Comparison of ENCODE assay signal across 8 mouse cellular contexts in genomic region chr14:7888811-7889651, GRCm38 (mm10).
DNase-seq lines count a peak whose midpoint lies in the region; TF ChIP-seq lines count a peak whose summit lies in the region.

No protein-coding gene starts in this region.

- WGBS in thymus, adult 2 months: 24% methylated on average over 11 of the region's 11 CpGs

- H3K27me3 ChIP-seq in thymus, adult 2 months (ENCODE audit: control insufficient read depth, insufficient read depth, low read length): no peaks in the 10 kb centered on the region

- peak; percentile 16 for DNase-seq in ovary, adult 18-20 months (ENCODE audit: low spot score)
- DNase-seq in ovary, postnatal 14 days (ENCODE audit: low spot score): no peak
- peak; percentile 30 for DNase-seq in cerebellum, adult 9-10 months
- peak; percentile 47 for DNase-seq in gastrocnemius, postnatal 25 days
- DNase-seq in layer of hippocampus, postnatal 14 days (ENCODE audit: low spot score in 2 of 2): peak; percentile 60 to 80
- peak; percentile 45 for DNase-seq in mesoderm, embryonic 11.5 days (ENCODE audit: low read depth, low spot score)
- DNase-seq in thymus, adult 2 months: peak; percentile 34
- no peak for DNase-seq in lung, adult 18-20 months

- no peak for TF ChIP-seq POLR2A in thymus, adult 2 months (IDR thresholded peaks at IDR 0.05; ENCODE audit: control insufficient read depth, extremely low read depth, insufficient read depth, low read length, poor library complexity)

- H3K27ac ChIP-seq in thymus, adult 2 months (ENCODE audit: control insufficient read depth, insufficient read depth, low read length): no peak overlapping the region

- no peak overlapping the region for H3K4me3 ChIP-seq in thymus, adult 2 months (ENCODE audit: control insufficient read depth, insufficient read depth, low read length)

- peaks cover 5% of the 10 kb centered on the region; the same call in 1 of the 2 replicates for H3K36me3 ChIP-seq in thymus, adult 2 months (ENCODE audit: control insufficient read depth, insufficient read depth, low read length)

- peaks cover 8% of the 10 kb centered on the region; the same call in 1 of the 2 replicates for H3K4me1 ChIP-seq in thymus, adult 2 months (replicated peaks; ENCODE audit: control insufficient read depth, insufficient read depth, low read length)

- TF ChIP-seq CTCF in thymus, adult 2 months (IDR thresholded peaks at IDR 0.05; ENCODE audit: borderline replicate concordance, control insufficient read depth, extremely low read depth, insufficient read depth, low read length, poor library complexity): no peak

Comparison
In these comparisons a context has a peak if more than half of its experiments do, and no peak if none do; other contexts are left out.
1. DNase-seq: peak in ovary, adult 18-20 months (single experiment), cerebellum, adult 9-10 months (single experiment), gastrocnemius, postnatal 25 days (single experiment), layer of hippocampus, postnatal 14 days (2 of 2), mesoderm, embryonic 11.5 days (single experiment) and thymus, adult 2 months (single experiment); none in ovary, postnatal 14 days (single experiment) and lung, adult 18-20 months (0 of 2).